Comparison of ENCODE assay signal across 17 mouse cellular contexts in the genomic region with DNA sequence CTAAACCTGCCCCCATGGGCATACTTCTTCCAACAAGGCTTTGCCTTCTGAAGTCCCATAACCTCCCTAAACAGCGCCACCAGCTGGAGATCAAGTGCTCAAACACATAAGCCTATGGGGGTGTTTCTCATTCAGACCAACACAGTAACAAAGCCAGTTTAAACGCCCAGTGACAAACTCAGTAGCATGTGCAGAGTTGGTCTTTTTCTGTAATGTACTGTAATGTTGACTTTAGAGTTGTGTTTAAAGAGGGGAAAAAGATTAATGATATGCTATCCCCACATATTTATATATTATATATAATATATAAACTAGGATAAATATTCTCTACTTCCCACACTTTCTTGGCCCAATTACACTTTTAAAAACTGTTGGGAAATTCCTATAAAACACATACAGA. TPM values are rescaled to one million over a fixed set of nuclear protein-coding genes. Genes with fewer than 3 reads are reported as not detected.
"Had no signal": no experiment of that assay in that cellular context is flagged by ENCODE, and none has a peak within 500 bp of the region (broad histone marks: within the 10 kb centered on the region; RNA-seq: fewer than 3 reads in every experiment).

No protein-coding gene starts in this region.

- H3K9ac ChIP-seq: hindbrain, embryonic 15.5 days; liver, embryonic 14.5 days; neural tube, embryonic 15.5 days; stomach, embryonic 15.5 days had no signal

- H3K4me1 ChIP-seq: hindbrain, embryonic 15.5 days; neural tube, embryonic 15.5 days; stomach, embryonic 15.5 days had no signal

- H3K27me3 ChIP-seq: hindbrain, embryonic 15.5 days; neural tube, embryonic 15.5 days; stomach, embryonic 15.5 days had no signal

- H3K27ac ChIP-seq: hindbrain, embryonic 15.5 days; kidney, postnatal 0 days; liver, embryonic 14.5 days; neural tube, embryonic 15.5 days had no signal

- H3K4me2 ChIP-seq: hindbrain, embryonic 15.5 days; neural tube, embryonic 15.5 days; stomach, embryonic 15.5 days had no signal

- H3K9me3 ChIP-seq: hindbrain, embryonic 15.5 days; neural tube, embryonic 15.5 days; stomach, embryonic 15.5 days had no signal

- H3K36me3 ChIP-seq: hindbrain, embryonic 15.5 days; neural tube, embryonic 15.5 days; stomach, embryonic 15.5 days had no signal

- H3K4me3 ChIP-seq: hindbrain, embryonic 15.5 days; myocyte; neural tube, embryonic 15.5 days; stomach, embryonic 15.5 days had no signal

- DNase-seq: kidney, adult 11 months; kidney, adult 9 months; kidney, postnatal 36 days; layer of hippocampus, adult 9-11 months; layer of hippocampus, postnatal 36 days; lung, postnatal 10 days; midbrain, embryonic 14.5 days; right cerebral cortex, adult 18-20 months; right cerebral cortex, postnatal 25 days; thymus, postnatal 36 days had no signal

RNA-seq across cellular contexts. Expression of gene Kif6, which starts 34.0 kb away (rescaled TPM):
- total RNA-seq: liver, adult 2 months had no signal
- polyA plus RNA-seq: liver, adult 2 months had no signal
